Mouse (Mus musculus): Measurements from ENCODE around the gene Slc25a10.
A peak's percentile ranks its signal among the peaks of the same experiment; 100 is the strongest.

Gene Slc25a10

DNA sequence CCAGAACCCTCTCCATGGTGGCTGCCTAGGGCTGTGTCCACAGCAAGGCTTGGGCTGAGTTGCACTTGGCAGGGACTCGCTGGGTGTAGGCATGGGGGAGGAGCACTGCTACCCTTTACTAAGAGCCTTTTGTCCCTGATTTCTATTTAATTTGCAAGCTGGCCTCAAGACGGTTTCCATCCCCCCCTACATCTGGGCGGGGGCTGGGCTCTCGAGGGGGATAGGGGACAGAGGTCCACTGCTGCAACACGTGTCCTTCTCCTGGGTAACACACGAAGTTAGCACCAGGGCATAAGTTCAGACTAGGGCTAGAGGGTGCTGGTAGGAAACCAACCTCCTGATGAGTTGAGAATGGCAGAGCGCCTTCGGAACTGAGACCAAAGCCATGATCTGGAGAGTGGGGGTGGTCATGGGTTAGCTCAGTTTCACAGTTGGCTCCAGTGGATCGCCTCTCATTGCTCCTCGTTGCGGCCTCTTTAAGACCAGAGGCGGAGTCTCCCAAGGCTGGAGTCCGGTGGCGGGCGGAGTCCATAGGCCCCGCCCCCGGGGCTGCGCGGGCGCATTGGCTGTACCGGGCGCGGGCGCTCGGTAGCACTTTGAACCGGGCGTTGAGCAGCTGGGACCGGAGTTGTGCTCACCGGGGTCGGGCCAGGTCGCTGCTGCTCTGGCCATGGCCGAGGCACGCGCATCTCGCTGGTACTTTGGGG lies at the start of gene Slc25a10:
Slc25a10 (plus strand) TSS at position 524 of the 707 bp plus-strand sequence.
- peak; percentile 61 to 68 for DNase-seq (ENCODE audit: low spot score in 2 of 2)

DNA sequence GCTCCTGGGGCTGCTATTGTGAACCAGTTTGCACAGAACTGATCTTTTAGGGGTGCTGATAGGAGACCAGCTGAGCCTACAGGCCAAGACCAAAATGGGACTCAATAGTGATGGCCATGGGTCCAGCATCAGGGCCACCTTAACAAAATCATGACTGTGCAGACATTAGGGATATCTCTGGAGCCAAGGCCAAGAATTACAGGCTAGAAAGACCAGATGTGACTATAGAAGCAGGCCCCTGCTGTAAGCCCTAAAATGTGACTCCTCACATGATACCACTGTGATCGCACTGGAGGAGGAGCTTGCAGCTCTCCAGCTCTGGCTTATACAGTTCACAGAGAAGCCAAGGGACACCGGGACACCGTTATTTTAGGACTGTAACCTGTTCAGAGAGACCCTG lies 49.3 kb upstream of the Slc25a10 start, which contains the start of gene Tspan10:
Tspan10 (plus strand) TSS at position 301 of the 400 bp plus-strand sequence.
- no peak for DNase-seq (ENCODE audit: low spot score in 2 of 2)

DNA sequence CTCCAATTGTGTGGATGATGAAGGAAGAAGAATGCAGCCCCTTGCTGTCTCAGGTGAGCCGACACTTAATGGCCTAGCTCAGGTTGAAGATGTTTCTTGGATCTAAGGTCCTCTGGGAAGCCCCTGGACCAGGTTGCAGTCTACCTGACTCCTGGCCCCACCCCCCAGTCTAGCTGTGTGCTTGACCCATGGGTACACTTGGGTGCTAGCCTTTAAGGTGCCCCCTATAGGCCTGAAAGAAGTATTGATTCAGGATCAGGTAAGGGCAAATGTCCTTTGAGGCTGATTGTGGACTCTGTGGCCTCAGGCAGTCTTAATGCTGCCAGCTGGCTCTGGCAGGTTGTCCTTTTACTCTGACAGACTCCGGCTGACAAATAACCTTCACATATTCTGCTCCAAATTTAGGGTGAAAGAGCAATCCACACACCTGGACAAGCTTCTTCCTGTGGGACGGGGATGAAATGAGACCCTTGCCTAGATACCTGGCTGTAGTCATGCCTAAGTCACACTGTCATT lies 48.8 kb upstream of the Slc25a10 start:
- no peak for DNase-seq (ENCODE audit: low spot score in 2 of 2)

DNA sequence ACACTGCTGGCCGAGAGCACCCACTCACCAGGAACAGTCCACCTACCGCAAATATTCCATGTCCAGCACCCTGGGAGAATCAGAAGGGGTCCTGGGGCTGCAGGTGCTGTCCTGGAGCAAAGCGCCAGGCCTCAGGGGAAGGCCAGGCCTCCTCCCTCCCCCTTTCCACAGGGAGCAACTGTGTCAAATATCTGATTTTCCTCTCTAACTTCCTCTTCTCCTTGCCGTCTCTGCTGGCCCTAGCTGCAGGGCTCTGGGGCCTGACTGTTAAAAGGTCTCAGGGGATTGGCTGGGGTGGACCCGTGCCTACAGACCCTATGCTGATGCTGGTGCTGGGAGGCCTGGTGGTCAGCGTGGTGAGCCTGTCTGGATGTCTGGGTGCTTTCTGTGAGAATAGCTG lies 47.5 kb upstream of the Slc25a10 start:
- DNase-seq (ENCODE audit: low spot score in 2 of 2): no peak

DNA sequence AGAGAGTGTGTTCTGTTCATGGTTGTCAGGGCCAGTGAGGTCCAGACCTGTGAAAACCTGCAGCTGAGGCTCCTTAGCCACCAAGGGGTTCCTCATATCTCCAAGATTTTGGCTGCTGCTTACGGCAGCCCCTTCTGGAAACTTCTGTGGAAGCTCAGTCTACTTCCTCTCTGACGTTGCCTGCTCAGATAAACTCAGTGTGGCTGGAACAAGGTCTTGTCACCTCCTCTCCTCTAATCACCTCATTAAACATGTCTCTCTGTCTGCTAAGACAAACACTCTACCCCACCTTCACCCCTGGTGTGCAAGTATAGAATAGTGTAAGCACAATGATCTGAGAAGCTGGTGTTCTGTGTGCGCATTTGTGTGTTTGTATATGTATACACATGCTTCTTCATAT lies 46.2 kb upstream of the Slc25a10 start:
- no peak for DNase-seq (ENCODE audit: low spot score in 2 of 2)

DNA sequence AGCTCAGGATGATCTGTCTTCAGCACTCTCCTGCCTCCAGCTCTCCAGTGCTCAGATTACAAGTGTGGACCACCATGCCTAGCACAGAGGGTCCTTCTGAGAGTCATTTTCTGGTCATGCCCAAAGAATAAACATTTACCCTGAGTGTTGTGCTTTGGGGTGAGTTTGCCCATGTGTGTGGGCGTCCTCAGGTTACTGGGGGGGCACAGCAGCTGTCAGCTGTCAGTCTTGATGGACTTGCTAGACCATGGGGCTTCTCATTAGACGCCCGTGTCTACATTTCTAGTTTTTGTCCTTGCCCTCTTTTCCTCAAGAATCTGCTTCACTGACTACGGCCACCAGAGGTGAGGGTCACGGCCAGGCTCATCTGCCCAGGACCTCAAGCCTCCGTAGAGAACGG lies 44.5 kb upstream of the Slc25a10 start:
- no peak for DNase-seq (ENCODE audit: low spot score in 2 of 2)

DNA sequence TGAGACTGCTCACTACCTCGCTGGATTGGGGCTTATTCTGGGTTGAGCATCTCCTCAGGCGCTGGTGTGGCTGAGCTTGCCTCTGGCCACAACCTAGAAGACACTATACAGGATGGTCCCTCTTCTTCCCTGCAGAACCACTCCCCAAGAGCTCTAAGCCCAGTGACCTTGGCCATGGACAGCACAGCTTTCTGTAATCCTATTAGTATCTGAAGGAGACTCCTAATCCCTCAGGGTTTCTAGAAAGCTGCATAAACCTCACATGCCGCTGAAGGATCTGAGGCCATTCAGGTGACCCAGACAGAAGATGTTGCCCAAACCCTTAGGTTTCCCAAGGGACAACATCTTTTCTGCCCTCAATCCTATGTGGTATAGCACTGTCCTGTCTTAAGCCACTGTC lies 39.4 kb upstream of the Slc25a10 start:
- no peak for DNase-seq (ENCODE audit: low spot score in 2 of 2)

DNA sequence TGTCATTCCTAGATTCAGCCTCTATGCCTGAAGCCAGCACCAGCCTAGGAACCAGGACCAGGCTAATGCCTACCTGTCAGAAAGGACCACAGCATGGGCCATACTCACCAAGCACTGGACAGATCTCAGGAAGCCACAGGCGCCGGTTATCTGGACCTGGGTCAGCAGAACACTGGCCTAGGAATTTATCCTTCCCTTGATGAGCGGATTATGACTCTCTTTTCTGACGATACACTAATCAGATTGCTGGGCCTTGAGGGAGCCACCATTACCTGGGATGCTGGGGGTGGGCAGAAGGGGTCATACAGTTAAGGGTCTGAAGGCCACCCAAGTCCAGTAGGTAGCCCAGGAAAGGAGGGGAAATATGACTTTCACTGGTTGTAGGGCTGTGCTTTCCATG lies 38.3 kb upstream of the Slc25a10 start, which contains the start of gene Pde6g:
Pde6g (minus strand) TSS at position 195 of the 400 bp plus-strand sequence.
- DNase-seq (ENCODE audit: low spot score in 2 of 2): no peak

DNA sequence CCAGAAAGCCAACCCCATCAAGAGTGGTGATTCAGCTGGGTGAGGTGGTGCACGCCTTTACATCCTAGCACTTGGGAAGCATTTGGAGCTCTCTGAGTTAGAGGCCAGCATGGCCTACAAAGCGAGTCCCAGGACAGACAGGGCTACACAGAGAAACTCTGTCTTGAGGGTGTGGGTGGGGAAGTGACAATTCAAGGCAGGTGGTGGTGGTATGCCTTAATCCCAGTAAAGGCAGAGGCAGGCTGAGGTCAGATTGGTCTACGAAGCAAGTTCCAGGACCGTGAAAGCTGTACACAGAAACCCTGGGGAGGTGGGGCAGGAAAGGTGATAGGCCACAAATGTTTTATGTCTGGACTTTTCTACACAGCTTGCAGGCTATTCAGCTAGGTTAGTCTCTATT lies 36.7 kb upstream of the Slc25a10 start:
- DNase-seq (ENCODE audit: low spot score in 2 of 2): no peak

DNA sequence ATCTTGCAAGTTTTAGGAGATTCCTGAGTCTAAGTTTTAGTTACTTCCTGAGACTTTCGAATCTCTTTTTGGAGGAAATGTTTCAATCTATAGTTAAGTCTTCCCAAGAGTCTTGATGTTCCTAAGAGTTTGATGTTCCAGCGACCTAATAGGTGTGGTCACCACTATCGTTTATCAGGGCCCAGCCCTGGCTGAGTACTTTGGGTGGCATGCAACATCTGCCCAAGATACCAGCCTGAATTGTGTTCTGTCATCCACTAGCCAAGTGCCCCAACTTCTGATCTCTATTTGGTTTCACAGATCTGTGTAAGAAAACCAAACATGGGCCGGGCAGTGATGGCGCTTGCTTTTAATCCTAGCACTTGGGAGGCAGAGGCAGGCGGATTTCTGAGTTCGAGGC lies 36.2 kb upstream of the Slc25a10 start:
- no peak for DNase-seq (ENCODE audit: low spot score in 2 of 2)

DNA sequence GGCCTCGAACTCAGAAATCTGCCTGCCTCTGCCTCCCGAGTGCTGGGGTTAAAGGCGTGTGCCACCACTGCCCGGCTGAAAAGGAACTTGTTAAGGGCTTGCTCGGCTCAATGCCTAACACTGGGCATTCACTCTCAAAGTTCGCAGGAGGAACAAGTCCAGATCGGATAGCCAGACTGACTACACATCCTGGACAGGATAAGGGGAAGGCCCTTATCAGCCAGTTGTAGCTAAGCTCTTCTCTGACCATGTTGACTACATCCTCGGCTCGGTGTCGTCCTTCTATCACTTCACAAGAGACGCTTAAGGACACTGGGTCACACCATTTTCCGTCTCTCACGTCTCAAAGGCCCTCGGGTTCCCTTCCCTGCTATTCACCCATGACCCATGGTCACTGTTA lies 34.3 kb upstream of the Slc25a10 start:
- DNase-seq (ENCODE audit: low spot score in 2 of 2): no peak

DNA sequence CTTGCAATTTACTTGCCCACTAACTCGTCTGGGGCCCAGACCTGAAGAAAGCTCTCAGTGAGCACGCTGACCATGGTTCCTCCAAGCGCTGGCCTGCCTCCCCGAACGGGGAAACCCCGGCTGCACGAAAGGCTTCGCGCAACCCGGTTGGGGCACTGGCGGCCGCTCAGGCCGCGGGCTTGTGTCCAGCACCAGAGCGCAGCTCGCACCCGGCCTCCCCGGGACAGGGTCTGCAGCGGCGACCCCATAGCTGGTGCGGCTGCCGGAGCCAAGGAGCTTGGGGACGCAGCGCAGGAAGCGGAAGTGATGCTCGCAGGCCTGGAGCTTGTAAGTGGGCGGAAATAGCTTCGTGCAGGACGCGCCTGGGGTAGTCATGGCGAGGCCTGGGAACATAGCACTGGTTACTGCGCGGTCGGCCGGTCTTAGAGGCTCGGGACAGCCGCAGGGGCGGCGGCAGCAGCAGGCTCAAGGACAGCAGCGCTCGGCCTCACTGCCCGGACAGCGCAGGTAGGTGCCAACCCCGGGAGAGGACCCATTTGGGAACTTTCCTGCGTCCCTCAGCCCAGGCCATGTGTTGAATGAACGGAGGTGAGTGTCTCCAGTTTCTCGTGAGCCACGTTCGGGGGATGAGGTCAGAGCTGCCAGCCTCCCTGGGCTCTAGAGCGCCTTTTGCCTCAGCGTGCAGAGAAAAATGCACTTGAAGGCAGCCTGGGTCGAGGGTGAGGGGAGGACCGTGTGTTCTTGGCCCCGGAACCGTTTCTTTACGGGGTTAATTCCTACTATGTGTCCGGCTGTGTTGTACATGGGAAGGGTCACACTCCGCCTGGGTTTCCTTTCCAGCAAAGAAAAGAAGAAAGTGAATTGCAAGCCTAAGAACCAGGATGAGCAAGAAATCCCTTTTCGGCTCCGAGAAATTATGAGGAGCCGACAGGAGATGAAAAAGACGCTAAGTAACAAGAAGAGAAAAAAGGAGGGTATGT lies 33.6 kb upstream of the Slc25a10 start, which contains the start of the genes Oxld1 and Ccdc137:
Oxld1 (minus strand) TSS at position 297 of the 980 bp plus-strand sequence.
Ccdc137 (plus strand) TSS at position 344 of the 980 bp plus-strand sequence.
- peak; percentile 54 to 60 for DNase-seq (ENCODE audit: low spot score in 2 of 2)

DNA sequence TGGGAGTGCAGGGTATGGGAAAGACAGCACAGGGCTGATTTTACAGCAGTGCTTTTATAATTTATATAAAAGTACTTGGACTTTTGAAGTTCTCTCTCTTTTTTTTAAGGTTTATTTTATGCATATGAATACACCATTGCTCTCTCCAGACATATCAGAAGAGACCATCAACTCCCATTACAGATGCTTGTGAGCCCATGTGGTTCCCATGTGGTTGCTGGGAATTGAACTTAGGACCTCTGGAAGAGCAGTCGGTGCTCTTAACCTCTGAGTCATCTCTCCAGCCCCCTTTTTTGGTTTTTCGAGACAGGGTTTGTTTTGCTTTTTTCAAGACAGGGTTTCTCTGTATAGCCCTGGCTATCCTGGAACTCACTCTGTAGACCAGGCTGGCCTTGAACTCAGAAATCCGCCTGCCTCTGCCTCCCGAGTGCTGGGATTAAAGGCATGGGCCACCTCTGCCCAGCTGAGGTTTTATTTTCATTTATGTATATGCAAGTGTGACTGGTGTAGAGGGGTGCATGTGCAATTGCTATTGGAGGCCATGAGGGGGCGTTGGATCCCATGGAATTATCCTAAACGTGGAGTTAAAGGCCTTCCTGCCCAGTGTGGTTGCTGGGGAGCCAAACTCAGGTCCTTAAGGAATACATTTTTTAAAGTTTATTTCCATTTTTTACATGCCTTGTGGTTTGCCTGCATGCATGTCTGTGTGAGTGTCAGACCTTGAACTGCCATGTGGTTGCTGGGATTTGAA lies 32.6 kb upstream of the Slc25a10 start:
- no peak for DNase-seq (ENCODE audit: low spot score in 2 of 2)

DNA sequence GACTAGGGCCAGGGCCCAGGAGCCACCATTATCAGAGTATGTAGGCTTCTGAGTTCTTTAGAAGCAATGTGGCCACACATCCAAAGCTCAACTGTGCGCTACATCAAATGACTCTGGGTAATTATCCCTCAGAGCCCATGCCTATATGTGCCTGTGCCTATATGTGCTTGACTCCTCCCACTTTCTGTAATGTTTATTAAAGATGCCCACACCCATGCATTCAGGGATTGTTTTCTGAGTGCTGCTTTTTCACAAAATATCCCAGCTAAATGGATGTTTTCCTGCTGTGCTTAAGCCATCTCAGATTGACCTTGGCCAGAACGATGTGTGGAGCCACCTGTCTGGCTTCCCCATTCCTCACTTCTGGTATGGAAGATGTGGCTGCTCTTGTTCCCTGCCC lies 28.1 kb upstream of the Slc25a10 start:
- no peak for DNase-seq (ENCODE audit: low spot score in 2 of 2)

DNA sequence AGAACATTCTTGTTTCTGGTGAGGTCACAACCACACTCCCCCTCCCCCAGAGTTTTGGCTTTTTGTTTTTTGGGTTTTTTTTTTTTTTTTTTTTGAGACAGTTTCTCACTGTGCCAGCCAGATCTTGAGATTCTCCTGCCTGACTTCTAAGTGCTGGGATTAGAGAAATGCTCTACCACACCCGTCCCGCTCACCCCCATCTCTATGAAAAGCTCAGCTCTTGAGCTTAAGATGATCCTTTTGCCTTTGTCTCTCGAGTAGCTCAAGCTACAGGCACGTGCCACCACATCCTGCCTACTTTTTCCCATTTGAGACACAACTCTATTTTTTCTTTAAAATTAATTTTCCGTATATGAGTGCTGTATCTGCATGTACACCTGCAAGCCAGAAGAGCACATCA lies 27.3 kb upstream of the Slc25a10 start:
- DNase-seq (ENCODE audit: low spot score in 2 of 2): no peak

DNA sequence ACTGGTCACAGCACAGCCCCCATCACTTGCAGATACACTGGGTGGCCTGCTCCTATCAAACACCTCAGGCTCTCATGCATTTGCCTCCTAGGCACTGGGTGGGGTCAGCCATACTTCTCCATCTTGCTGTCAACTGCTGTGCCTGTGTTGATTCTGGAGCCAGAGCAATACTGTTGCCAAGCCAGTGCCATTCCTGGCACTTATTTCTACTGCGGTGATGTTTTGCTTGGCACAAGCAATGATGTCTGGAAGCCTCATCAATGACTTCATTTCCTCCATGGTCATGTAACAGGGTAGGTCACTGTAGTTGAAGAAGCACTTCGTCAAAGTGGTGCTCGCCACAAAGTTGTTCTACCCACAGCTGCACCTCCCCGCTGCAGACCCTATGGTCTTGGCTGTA lies 26.1 kb upstream of the Slc25a10 start:
- DNase-seq (ENCODE audit: low spot score in 2 of 2): no peak

DNA sequence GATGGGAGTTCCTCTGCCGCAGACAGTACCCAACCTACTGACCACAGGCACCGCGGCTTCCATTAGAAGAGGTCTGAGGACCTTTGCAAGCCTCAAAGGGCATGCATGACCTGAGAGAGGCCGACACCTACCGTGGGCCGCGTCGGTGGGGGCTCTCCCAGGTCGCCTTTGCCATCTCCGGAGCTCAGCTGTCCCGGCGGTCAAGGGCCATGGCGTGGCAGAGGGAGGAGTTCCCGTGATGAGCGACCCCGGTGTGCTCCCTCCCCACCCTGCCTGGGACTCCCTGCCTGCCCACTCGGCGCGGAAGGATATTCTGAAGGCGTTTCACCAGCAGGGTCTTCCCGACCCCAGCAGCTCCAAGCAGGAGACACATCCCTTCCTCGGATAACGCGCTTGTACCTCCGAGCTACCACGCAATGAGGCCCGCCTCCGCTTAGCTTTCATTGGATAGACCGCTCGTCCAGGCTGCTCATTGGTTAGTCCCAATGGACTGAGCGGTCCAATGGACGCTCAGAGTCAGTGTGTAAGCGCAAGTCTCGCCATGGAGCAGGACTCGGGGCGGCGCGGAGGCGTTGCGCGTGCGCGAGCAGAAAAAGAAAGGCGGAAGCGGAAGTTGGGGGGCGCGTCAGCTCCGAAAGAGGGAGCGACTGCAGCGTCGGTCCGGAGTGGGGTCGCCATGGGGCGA lies 24.4 kb upstream of the Slc25a10 start, which contains the start of gene Arl16:
Arl16 (minus strand) TSS at position 557 of the 685 bp plus-strand sequence.
- DNase-seq (ENCODE audit: low spot score in 2 of 2): peak; percentile 83 to 90

DNA sequence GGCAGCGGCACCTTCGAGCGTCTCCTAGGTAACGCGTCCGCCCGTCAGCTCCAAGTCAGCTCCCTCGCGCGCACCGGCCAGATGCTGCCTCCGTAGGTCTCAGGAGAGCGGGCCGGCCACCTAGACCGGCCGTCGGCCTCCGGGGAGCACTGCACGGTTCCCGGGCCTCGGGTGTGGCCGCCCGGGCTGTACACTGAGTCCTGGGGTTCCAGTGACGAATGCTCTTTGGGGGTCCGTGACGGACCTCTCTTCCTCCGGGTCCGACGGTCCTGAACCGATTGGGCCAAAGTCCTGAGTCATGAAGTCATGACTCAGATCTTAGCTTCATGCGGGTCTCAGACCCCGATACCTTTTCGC lies 23.9 kb upstream of the Slc25a10 start:
- DNase-seq (ENCODE audit: low spot score in 2 of 2): no peak

DNA sequence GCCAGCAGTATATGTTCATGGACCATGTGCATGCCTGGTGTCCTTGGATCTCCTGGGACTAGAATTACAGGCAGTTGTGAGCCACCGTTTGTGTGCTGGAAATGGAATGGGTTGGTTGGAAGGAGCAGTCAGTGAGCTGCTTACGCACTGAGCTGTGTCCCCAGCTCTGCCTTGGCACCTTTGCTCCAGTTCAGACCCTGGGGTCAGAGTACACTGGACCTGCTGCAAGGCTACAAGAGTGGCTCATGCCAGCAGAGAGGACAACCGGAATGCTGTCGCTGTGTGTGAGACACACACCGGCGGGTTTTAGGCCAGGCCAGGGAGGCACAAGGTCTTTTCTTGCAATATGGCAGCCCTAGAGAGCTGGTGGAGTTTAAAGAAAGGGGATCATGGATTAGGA lies 19.6 kb upstream of the Slc25a10 start:
- DNase-seq (ENCODE audit: low spot score in 2 of 2): no peak

DNA sequence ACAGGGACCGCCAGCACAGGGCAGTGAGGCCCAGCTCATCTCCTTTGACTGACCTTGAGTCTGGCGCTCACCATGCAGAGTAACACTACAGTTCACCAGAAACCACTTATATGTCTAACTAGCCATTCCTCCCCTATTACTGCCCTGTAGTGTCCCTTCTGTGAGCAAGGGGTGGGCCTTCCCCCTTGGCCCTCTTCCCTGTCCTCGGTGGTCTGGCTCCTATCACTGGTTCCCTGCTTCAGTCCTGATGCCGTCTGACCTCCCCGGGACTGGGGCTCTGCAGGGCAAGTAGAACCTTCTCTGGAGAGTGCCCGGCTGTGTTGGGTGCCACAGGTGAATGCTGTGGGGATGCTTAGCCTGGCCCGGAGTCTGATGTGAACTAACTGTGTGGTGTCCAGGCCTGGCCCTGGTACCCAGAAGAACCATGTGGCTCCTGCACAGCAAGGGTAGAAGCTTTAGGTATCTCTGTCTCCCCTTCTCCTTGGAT lies 8.1 kb upstream of the Slc25a10 start:
- DNase-seq (ENCODE audit: low spot score in 2 of 2): no peak

Measured in frontal cortex, postnatal 25 days (tissue).